Mouse (Mus musculus) cerebellum, adult 18-20 months (tissue): ENCODE measurements around the gene Ube2z.
"Not testable (repeated sequence)": the region's sequence is repeated elsewhere in the genome, so short reads cannot be mapped to it uniquely, and the experiment has no call there.

ENCODE experiments used
- DNase-seq, 2 experiments: peaks; one replicate each; pipeline ENCODE4 v3.0.0; 2021

Gene Ube2z

GRCm38 (mm10) chr11:96065215-96065911, at the start of gene Ube2z:
Gene Ube2z, minus strand, starts transcription at chr11:96065388.
- peak; percentile 98 to 100 for DNase-seq

GRCm38 (mm10) chr11:96114077-96114476, 48.9 kb upstream of the Ube2z start:
- DNase-seq = no peak

- no peak for DNase-seq
These were observed 46.6 kb upstream of the Ube2z start, which contains the start of gene Calcoco2 for GRCm38 (mm10) chr11:96111751-96112150. Gene Calcoco2, minus strand, starts transcription at chr11:96111964.

GRCm38 (mm10) chr11:96110950-96111349, 45.8 kb upstream of the Ube2z start:
- DNase-seq = not testable (repeated sequence)

GRCm38 (mm10) chr11:96108376-96108775, 43.2 kb upstream of the Ube2z start:
- DNase-seq = no peak

- DNase-seq = peak; percentile 27 to 38
These were observed 28.2 kb upstream of the Ube2z start for GRCm38 (mm10) chr11:96093361-96093760.

GRCm38 (mm10) chr11:96092674-96093291, 27.6 kb upstream of the Ube2z start:
- no peak for DNase-seq

- DNase-seq = no peak
These were observed 25.9 kb upstream of the Ube2z start for GRCm38 (mm10) chr11:96091073-96091472.

- no peak for DNase-seq
These were observed 22.8 kb upstream of the Ube2z start for GRCm38 (mm10) chr11:96087981-96088380.

- DNase-seq = no peak
These were observed 17.5 kb upstream of the Ube2z start for GRCm38 (mm10) chr11:96082682-96083081.

- DNase-seq = no peak
These were observed 15.5 kb upstream of the Ube2z start for GRCm38 (mm10) chr11:96080736-96081135.

- peak in 1 of 2 experiments; percentile 28 for DNase-seq
These were observed 11.3 kb upstream of the Ube2z start for GRCm38 (mm10) chr11:96076221-96077105.

GRCm38 (mm10) chr11:96075509-96076220, 10.5 kb upstream of the Ube2z start, which contains the start of gene Atp5g1:
Gene Atp5g1, minus strand, starts transcription at chr11:96075670.
- DNase-seq = peak; percentile 96 to 99

GRCm38 (mm10) chr11:96075177-96075508, 10.0 kb upstream of the Ube2z start:
- peak in 1 of 2 experiments; percentile 47 for DNase-seq

- peak; percentile 39 to 53 for DNase-seq
These were observed 9.4 kb upstream of the Ube2z start for GRCm38 (mm10) chr11:96074351-96075176.

GRCm38 (mm10) chr11:96073295-96073993, 8.3 kb upstream of the Ube2z start:
- DNase-seq = peak; percentile 28 to 32

- DNase-seq = no peak
These were observed 5.8 kb upstream of the Ube2z start for GRCm38 (mm10) chr11:96071013-96071412.

- no peak for DNase-seq
These were observed 5.2 kb upstream of the Ube2z start for GRCm38 (mm10) chr11:96070353-96070752.

GRCm38 (mm10) chr11:96068231-96068630, 3.0 kb upstream of the Ube2z start:
- DNase-seq = no peak

GRCm38 (mm10) chr11:96064521-96065214, 520 bp downstream of the Ube2z start:
- peak in 1 of 2 experiments; percentile 26 for DNase-seq
